ENCODE assay signal across 20 mouse cellular contexts in the genomic region with DNA sequence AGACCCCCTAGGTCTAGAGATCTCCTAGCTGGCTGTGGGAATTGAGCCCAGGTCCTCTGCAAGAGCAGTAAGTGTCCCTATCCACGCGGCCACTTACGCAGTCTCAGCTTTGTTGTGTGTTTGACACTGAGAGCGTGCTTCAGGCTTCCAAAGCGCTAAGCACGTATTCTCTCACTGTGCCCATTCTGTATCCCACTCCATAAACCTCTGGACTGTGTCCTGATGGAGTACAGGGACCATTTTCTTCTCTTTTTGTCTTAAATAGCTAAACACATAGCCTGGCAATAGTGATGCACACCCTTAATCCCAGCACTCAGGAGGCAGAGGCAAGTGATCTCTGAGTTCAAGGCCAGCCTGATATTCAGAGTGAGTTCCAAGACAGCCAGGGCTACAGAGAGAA. TPM values are rescaled to one million over a fixed set of nuclear protein-coding genes. Genes with fewer than 3 reads are reported as not detected.
A peak's percentile ranks its signal among the peaks of the same experiment; 100 is the strongest.
DNase-seq lines count a peak whose midpoint lies in the region; ATAC-seq and TF ChIP-seq lines count a peak whose summit lies in the region.
"Had no signal": no experiment of that assay in that cellular context is flagged by ENCODE, and none has a peak within 500 bp of the region (broad histone marks: within the 10 kb centered on the region; RNA-seq: fewer than 3 reads in every experiment).

No protein-coding gene starts in this region.

- peaks cover 4% of the 10 kb centered on the region; the same call in 1 of the 2 replicates for H3K27me3 ChIP-seq in embryonic facial prominence, embryonic 13.5 days
- peaks cover 18% of the 10 kb centered on the region for H3K27me3 ChIP-seq in embryonic facial prominence, embryonic 10.5 days (replicated peaks; ENCODE audit: low read depth, poor library complexity, severe bottlenecking)
- H3K27me3 ChIP-seq in kidney, postnatal 0 days (ENCODE audit: insufficient read depth, low read length): no peaks in the 10 kb centered on the region
- no peaks in the 10 kb centered on the region for H3K27me3 ChIP-seq in kidney, embryonic 14.5 days (ENCODE audit: control insufficient read depth, insufficient read depth, low read length)
- no peaks in the 10 kb centered on the region for H3K27me3 ChIP-seq in lung, postnatal 0 days (replicated peaks; ENCODE audit: insufficient read depth, low read length)

- H3K36me3 ChIP-seq in embryonic facial prominence, embryonic 13.5 days: no peaks in the 10 kb centered on the region
- no peaks in the 10 kb centered on the region for H3K36me3 ChIP-seq in embryonic facial prominence, embryonic 10.5 days (replicated peaks)
- H3K36me3 ChIP-seq in kidney, postnatal 0 days (ENCODE audit: insufficient read depth, low read length): no peaks in the 10 kb centered on the region
- H3K36me3 ChIP-seq in kidney, embryonic 14.5 days (ENCODE audit: control insufficient read depth, insufficient read depth, low read length): no peaks in the 10 kb centered on the region
- no peaks in the 10 kb centered on the region for H3K36me3 ChIP-seq in lung, postnatal 0 days (ENCODE audit: insufficient read depth, low read length)
- H3K36me3 ChIP-seq: forebrain, embryonic 10.5 days; hindbrain, embryonic 10.5 days; midbrain, embryonic 13.5 days had no signal

- WGBS in embryonic facial prominence, embryonic 13.5 days: 84% methylated on average over 6 of the region's 6 CpGs
- 83% methylated on average over 6 of the region's 6 CpGs for WGBS in embryonic facial prominence, embryonic 10.5 days
- WGBS in kidney, postnatal 0 days: 86% methylated on average over 6 of the region's 6 CpGs
- WGBS in kidney, embryonic 14.5 days: 80% methylated on average over 6 of the region's 6 CpGs
- 79% methylated on average over 6 of the region's 6 CpGs for WGBS in lung, postnatal 0 days
- 87% methylated on average over 6 of the region's 6 CpGs for WGBS in lung, adult 2 months

- no peak for DNase-seq in embryonic facial prominence, embryonic 10.5 days (ENCODE audit: low spot score)
- no peak for DNase-seq in kidney, postnatal 0 days (ENCODE audit: low spot score)
- no peak for DNase-seq in lung, postnatal 0 days (ENCODE audit: low spot score)
- no peak for DNase-seq in lung, adult 2 months
- DNase-seq in adrenal gland, adult 18-20 months (ENCODE audit: low spot score in 2 of 2): no peak
- DNase-seq: cerebellum, adult 9-10 months; gastrocnemius, postnatal 25 days; liver; thymus, adult 18-20 months had no signal

- H3K9ac ChIP-seq in embryonic facial prominence, embryonic 13.5 days: no peak overlapping the region
- H3K9ac ChIP-seq in kidney, postnatal 0 days (ENCODE audit: low read depth, low read length): no peak overlapping the region
- no peak overlapping the region for H3K9ac ChIP-seq in kidney, embryonic 14.5 days (ENCODE audit: low read depth, low read length)
- no peak overlapping the region for H3K9ac ChIP-seq in lung, postnatal 0 days (replicated peaks; ENCODE audit: low read depth)
- H3K9ac ChIP-seq: forebrain, postnatal 0 days; midbrain, embryonic 13.5 days had no signal

- no peak for TF ChIP-seq POLR2A in lung, adult 2 months (IDR thresholded peaks at IDR 0.05; ENCODE audit: borderline replicate concordance, extremely low read depth, low read depth, low read length)

- H3K9me3 ChIP-seq in embryonic facial prominence, embryonic 13.5 days: no peaks in the 10 kb centered on the region
- no peaks in the 10 kb centered on the region for H3K9me3 ChIP-seq in embryonic facial prominence, embryonic 10.5 days
- no peaks in the 10 kb centered on the region for H3K9me3 ChIP-seq in kidney, postnatal 0 days (replicated peaks; ENCODE audit: low read length)
- no peaks in the 10 kb centered on the region for H3K9me3 ChIP-seq in kidney, embryonic 14.5 days (ENCODE audit: control insufficient read depth, low read length)
- H3K9me3 ChIP-seq in lung, postnatal 0 days (ENCODE audit: low read length): no peaks in the 10 kb centered on the region
- H3K9me3 ChIP-seq: forebrain, embryonic 10.5 days; hindbrain, embryonic 10.5 days; midbrain, embryonic 13.5 days had no signal

- no peak for TF ChIP-seq CTCF in kidney, postnatal 0 days (IDR thresholded peaks at IDR 0.05; ENCODE audit: low read depth)
- no peak for TF ChIP-seq CTCF in lung, postnatal 0 days (IDR thresholded peaks at IDR 0.05)
- no peak for TF ChIP-seq CTCF in lung, adult 2 months (IDR thresholded peaks at IDR 0.05; ENCODE audit: insufficient read depth, low read length)

- H3K4me3 ChIP-seq in embryonic facial prominence, embryonic 13.5 days: no peak overlapping the region
- no peak overlapping the region for H3K4me3 ChIP-seq in embryonic facial prominence, embryonic 10.5 days
- no peak overlapping the region for H3K4me3 ChIP-seq in kidney, postnatal 0 days (replicated peaks; ENCODE audit: low read depth, low read length)
- no peak overlapping the region for H3K4me3 ChIP-seq in kidney, embryonic 14.5 days (ENCODE audit: low read length)
- H3K4me3 ChIP-seq in lung, postnatal 0 days (ENCODE audit: low read depth, low read length): no peak overlapping the region
- H3K4me3 ChIP-seq in lung, adult 2 months (replicated peaks; ENCODE audit: extremely low read depth, low read depth, low read length): no peak overlapping the region

- H3K27ac ChIP-seq in embryonic facial prominence, embryonic 13.5 days: no peak overlapping the region
- no peak overlapping the region for H3K27ac ChIP-seq in embryonic facial prominence, embryonic 10.5 days (replicated peaks)
- 0 out of 2 replicates have a peak overlapping the region, but pooled peaks have one; percentile 51 for H3K27ac ChIP-seq in kidney, postnatal 0 days
- H3K27ac ChIP-seq in kidney, embryonic 14.5 days (ENCODE audit: low read depth, low read length): no peak overlapping the region
- no peak overlapping the region for H3K27ac ChIP-seq in lung, postnatal 0 days (ENCODE audit: low read length)
- H3K27ac ChIP-seq: hindbrain, postnatal 0 days; midbrain, embryonic 13.5 days had no signal

- H3K4me1 ChIP-seq in embryonic facial prominence, embryonic 13.5 days: peaks cover 12% of the 10 kb centered on the region
- peaks cover 16% of the 10 kb centered on the region for H3K4me1 ChIP-seq in embryonic facial prominence, embryonic 10.5 days
- H3K4me1 ChIP-seq in kidney, postnatal 0 days (replicated peaks; ENCODE audit: insufficient read depth, low read length): no peaks in the 10 kb centered on the region
- no peaks in the 10 kb centered on the region for H3K4me1 ChIP-seq in kidney, embryonic 14.5 days (ENCODE audit: control insufficient read depth, insufficient read depth, low read length)
- no peaks in the 10 kb centered on the region for H3K4me1 ChIP-seq in lung, postnatal 0 days (ENCODE audit: insufficient read depth, low read depth, low read length)
- peaks cover 6% of the 10 kb centered on the region; the same call in 1 of the 2 replicates for H3K4me1 ChIP-seq in lung, adult 2 months (ENCODE audit: control insufficient read depth, insufficient read depth, low read length)
- H3K4me1 ChIP-seq: midbrain, embryonic 13.5 days had no signal

- peak overlapping the region; percentile 57 for H3K4me2 ChIP-seq in embryonic facial prominence, embryonic 13.5 days
- no peak overlapping the region for H3K4me2 ChIP-seq in kidney, postnatal 0 days (ENCODE audit: low read length)
- H3K4me2 ChIP-seq in kidney, embryonic 14.5 days (replicated peaks; ENCODE audit: low read depth, low read length): no peak overlapping the region
- 0 out of 2 replicates have a peak overlapping the region, but pooled peaks have one; percentile 27 for H3K4me2 ChIP-seq in lung, postnatal 0 days (replicated peaks; ENCODE audit: low read depth, low read length)

- ATAC-seq in embryonic facial prominence, embryonic 13.5 days (ENCODE audit: insufficient number of reproducible peaks, insufficient read depth, low FRiP score, low TSS enrichment, low read depth): no peak
- ATAC-seq in kidney, postnatal 0 days (replicated peaks; ENCODE audit: low FRiP score, low read depth): no peak
- no peak for ATAC-seq in kidney, embryonic 14.5 days (ENCODE audit: low FRiP score, low TSS enrichment)
- ATAC-seq in lung, postnatal 0 days: no peak
- ATAC-seq: midbrain, embryonic 13.5 days had no signal

- TF ChIP-seq EP300 in lung, postnatal 0 days (IDR thresholded peaks at IDR 0.05): no peak

RNA-seq across cellular contexts. Expression of gene Efna1, which starts 18.0 kb away (rescaled TPM):
- 40.7 and 43.1 TPM in 2 replicates for polyA plus RNA-seq in embryonic facial prominence, embryonic 13.5 days (2015; fragmentation: Nextera tagmentation; extraction: Ambion mirVana)
- 26.7 and 27.2 TPM in 2 replicates for polyA plus RNA-seq in embryonic facial prominence, embryonic 10.5 days (2016; fragmentation: Nextera tagmentation; extraction: Ambion mirVana)
- 79.5 and 83.5 TPM in 2 replicates for polyA plus RNA-seq in kidney, postnatal 0 days (2015; fragmentation: Nextera tagmentation; extraction: Ambion mirVana)
- 45.4 and 58.8 TPM in 2 replicates for polyA plus RNA-seq in kidney, embryonic 14.5 days (2014; fragmentation: Nextera tagmentation; extraction: Ambion mirVana)
- 174 and 188 TPM in 2 replicates for polyA plus RNA-seq in lung, postnatal 0 days (2015; fragmentation: Nextera tagmentation; extraction: Ambion mirVana)
- polyA plus RNA-seq in lung, adult 2 months (2012; rRNA removed): 132 and 134 TPM in 2 replicates
- total RNA-seq in adrenal gland, adult 18-20 months (2021): 10 to 100 TPM; 12.2 to 12.6 TPM

RNA-seq across cellular contexts. Expression of gene Efna3, which starts 23.9 kb away (rescaled TPM):
- polyA plus RNA-seq in embryonic facial prominence, embryonic 13.5 days (2015; fragmentation: Nextera tagmentation; extraction: Ambion mirVana): 22.6 and 26.6 TPM in 2 replicates
- 4.5 and 6.8 TPM in 2 replicates for polyA plus RNA-seq in embryonic facial prominence, embryonic 10.5 days (2016; fragmentation: Nextera tagmentation; extraction: Ambion mirVana)
- polyA plus RNA-seq in kidney, postnatal 0 days (2015; fragmentation: Nextera tagmentation; extraction: Ambion mirVana): 4.2 and 6.1 TPM in 2 replicates
- polyA plus RNA-seq in kidney, embryonic 14.5 days (2014; fragmentation: Nextera tagmentation; extraction: Ambion mirVana): 9.7 and 10.1 TPM in 2 replicates
- 4.4 and 6.7 TPM in 2 replicates for polyA plus RNA-seq in lung, postnatal 0 days (2015; fragmentation: Nextera tagmentation; extraction: Ambion mirVana)
- polyA plus RNA-seq in lung, adult 2 months (2012; rRNA removed): 4.1 and 20.3 TPM in 2 replicates
- total RNA-seq in adrenal gland, adult 18-20 months (2021): under 1 TPM in 1 of 2 experiments, not detected in 1; 0.42 TPM
- total RNA-seq: gastrocnemius, postnatal 25 days; heart, adult 2 months; megakaryocyte progenitor cell, adult 5-6 weeks; monocyte, adult 5-6 weeks; neutrophil, adult 5-6 weeks had no signal
- polyA plus RNA-seq: heart, adult 2 months had no signal

RNA-seq across cellular contexts. Expression of gene Slc50a1, which starts 28.5 kb away (rescaled TPM):
- 67.4 and 68.6 TPM in 2 replicates for polyA plus RNA-seq in embryonic facial prominence, embryonic 13.5 days (2015; fragmentation: Nextera tagmentation; extraction: Ambion mirVana)
- polyA plus RNA-seq in embryonic facial prominence, embryonic 10.5 days (2016; fragmentation: Nextera tagmentation; extraction: Ambion mirVana): 27.2 and 34.2 TPM in 2 replicates
- 75.8 and 82.2 TPM in 2 replicates for polyA plus RNA-seq in kidney, postnatal 0 days (2015; fragmentation: Nextera tagmentation; extraction: Ambion mirVana)
- 55.1 and 64.1 TPM in 2 replicates for polyA plus RNA-seq in kidney, embryonic 14.5 days (2014; fragmentation: Nextera tagmentation; extraction: Ambion mirVana)
- 95.7 and 96.4 TPM in 2 replicates for polyA plus RNA-seq in lung, postnatal 0 days (2015; fragmentation: Nextera tagmentation; extraction: Ambion mirVana)
- polyA plus RNA-seq in lung, adult 2 months (2012; rRNA removed): 228 and 297 TPM in 2 replicates
- total RNA-seq in adrenal gland, adult 18-20 months (2021): 10 to 100 TPM; 40.9 to 52.4 TPM

RNA-seq across cellular contexts. Expression of gene Efna4, which starts 38.9 kb away (rescaled TPM):
- polyA plus RNA-seq in embryonic facial prominence, embryonic 13.5 days (2015; fragmentation: Nextera tagmentation; extraction: Ambion mirVana): 46.5 and 50.1 TPM in 2 replicates
- 37.3 and 40.8 TPM in 2 replicates for polyA plus RNA-seq in embryonic facial prominence, embryonic 10.5 days (2016; fragmentation: Nextera tagmentation; extraction: Ambion mirVana)
- 24.4 and 25.4 TPM in 2 replicates for polyA plus RNA-seq in kidney, postnatal 0 days (2015; fragmentation: Nextera tagmentation; extraction: Ambion mirVana)
- polyA plus RNA-seq in kidney, embryonic 14.5 days (2014; fragmentation: Nextera tagmentation; extraction: Ambion mirVana): 30.1 and 36.6 TPM in 2 replicates
- 9.7 and 10.3 TPM in 2 replicates for polyA plus RNA-seq in lung, postnatal 0 days (2015; fragmentation: Nextera tagmentation; extraction: Ambion mirVana)
- 7.3 and 9.3 TPM in 2 replicates for polyA plus RNA-seq in lung, adult 2 months (2012; rRNA removed)
- 1 to 10 TPM in 1 of 2 experiments, under 1 TPM in 1; 0.43 to 1.1 TPM for total RNA-seq in adrenal gland, adult 18-20 months (2021)
- total RNA-seq: monocyte, adult 5-6 weeks; neutrophil, adult 5-6 weeks had no signal

RNA-seq across cellular contexts. Expression of gene Dpm3, which starts 39.8 kb away (rescaled TPM):
- polyA plus RNA-seq in embryonic facial prominence, embryonic 13.5 days (2015; fragmentation: Nextera tagmentation; extraction: Ambion mirVana): 120 and 147 TPM in 2 replicates
- polyA plus RNA-seq in embryonic facial prominence, embryonic 10.5 days (2016; fragmentation: Nextera tagmentation; extraction: Ambion mirVana): 74.1 and 84.1 TPM in 2 replicates
- 148 and 182 TPM in 2 replicates for polyA plus RNA-seq in kidney, postnatal 0 days (2015; fragmentation: Nextera tagmentation; extraction: Ambion mirVana)
- polyA plus RNA-seq in kidney, embryonic 14.5 days (2014; fragmentation: Nextera tagmentation; extraction: Ambion mirVana): 134 and 200 TPM in 2 replicates
- 125 and 136 TPM in 2 replicates for polyA plus RNA-seq in lung, postnatal 0 days (2015; fragmentation: Nextera tagmentation; extraction: Ambion mirVana)
- polyA plus RNA-seq in lung, adult 2 months (2012; rRNA removed): 411 and 476 TPM in 2 replicates
- 100 to 1,000 TPM; 119 to 122 TPM for total RNA-seq in adrenal gland, adult 18-20 months (2021)

Comparison
In these comparisons a context has a peak if more than half of its experiments do, and no peak if none do; other contexts are left out.
1. H3K4me2 ChIP-seq: peak in embryonic facial prominence, embryonic 13.5 days (single experiment) and lung, postnatal 0 days (single experiment); none in kidney, postnatal 0 days (single experiment) and kidney, embryonic 14.5 days (single experiment).